Mouse (Mus musculus) thymus, postnatal 25 days (tissue): ENCODE data around the gene Zfp84.
"Not testable (repeated sequence)": the region's sequence is repeated elsewhere in the genome, so short reads cannot be mapped to it uniquely, and the experiment has no call there.

ENCODE experiments used
- DNase-seq: peaks from one replicate; pipeline ENCODE4 v3.0.0; 2022

The Zfp84 gene

GRCm38 (mm10) chr7:29768090-29768900 is at the start of gene Zfp84:
Gene Zfp84 (plus strand): TSS chr7:29768552.
- DNase-seq, result peak; percentile 90

GRCm38 (mm10) chr7:29725461-29726142 is 42.8 kb upstream of the Zfp84 start:
- DNase-seq, result not testable (repeated sequence)

- DNase-seq, result not testable (repeated sequence)
Measured at GRCm38 (mm10) chr7:29726860-29727259, 41.5 kb upstream of the Zfp84 start, which contains the start of gene Catsperg2. Gene Catsperg2 (minus strand): TSS chr7:29727032.

- DNase-seq, result no peak
Measured at GRCm38 (mm10) chr7:29728055-29728454, 40.3 kb upstream of the Zfp84 start.

GRCm38 (mm10) chr7:29742258-29742657 is 26.1 kb upstream of the Zfp84 start:
- DNase-seq, result no peak

- DNase-seq, result no peak
Measured at GRCm38 (mm10) chr7:29760476-29760875, 7.9 kb upstream of the Zfp84 start.

GRCm38 (mm10) chr7:29764702-29765101 is 3.6 kb upstream of the Zfp84 start:
- no peak for DNase-seq

GRCm38 (mm10) chr7:29767058-29767686 is 1.2 kb upstream of the Zfp84 start:
- DNase-seq, result peak; percentile 82

GRCm38 (mm10) chr7:29768980-29769379 is 628 bp downstream of the Zfp84 start:
- no peak for DNase-seq

GRCm38 (mm10) chr7:29773503-29773902 is 5.2 kb downstream of the Zfp84 start:
- no peak for DNase-seq

- DNase-seq, result no peak
Measured at GRCm38 (mm10) chr7:29774371-29774770, 6.0 kb downstream of the Zfp84 start.

- DNase-seq, result no peak
Measured at GRCm38 (mm10) chr7:29776568-29776967, 8.2 kb downstream of the Zfp84 start.

- no peak for DNase-seq
Measured at GRCm38 (mm10) chr7:29777372-29777771, 9.0 kb downstream of the Zfp84 start.

- peak; percentile 73 for DNase-seq
Measured at GRCm38 (mm10) chr7:29783871-29784551, 15.7 kb downstream of the Zfp84 start, which contains the start of gene Zfp30. Gene Zfp30 (plus strand): TSS chr7:29783998.

- no peak for DNase-seq
Measured at GRCm38 (mm10) chr7:29785023-29785422, 16.7 kb downstream of the Zfp84 start.

GRCm38 (mm10) chr7:29785888-29786287 is 17.5 kb downstream of the Zfp84 start:
- no peak for DNase-seq

GRCm38 (mm10) chr7:29792906-29793305 is 24.6 kb downstream of the Zfp84 start:
- no peak for DNase-seq

GRCm38 (mm10) chr7:29807046-29807445 is 38.7 kb downstream of the Zfp84 start:
- no peak for DNase-seq

GRCm38 (mm10) chr7:29812244-29812643 is 43.9 kb downstream of the Zfp84 start:
- no peak for DNase-seq

GRCm38 (mm10) chr7:29814381-29814780 is 46.0 kb downstream of the Zfp84 start:
- DNase-seq, result no peak

- peak; percentile 1 for DNase-seq
Measured at GRCm38 (mm10) chr7:29815061-29815784, 46.9 kb downstream of the Zfp84 start.

- peak; percentile 82 for DNase-seq
Measured at GRCm38 (mm10) chr7:29815910-29816429, 47.6 kb downstream of the Zfp84 start, which contains the start of gene Zfp790. Gene Zfp790 (plus strand): TSS chr7:29816114.
